Mouse (Mus musculus): ENCODE measurements around the gene Olfr1377. TPM values are rescaled to one million over a fixed set of nuclear protein-coding genes. Genes with fewer than 3 reads are reported as not detected.
"Not testable (repeated sequence)": the region's sequence is repeated elsewhere in the genome, so short reads cannot be mapped to it uniquely, and the experiment has no call there.

The Olfr1377 gene
- polyA plus RNA-seq, 1 experiment from 2014 or later, result not detected

GRCm38 (mm10) chr11:51011821-51012220 is 30.1 kb downstream of the Olfr1377 start:
- H3K4me1 ChIP-seq, result no peaks in the 10 kb centered on the region

GRCm38 (mm10) chr11:51013936-51014335 is 32.2 kb downstream of the Olfr1377 start, which contains the start of gene Olfr54:
Gene Olfr54, plus strand, starts transcription at chr11:51014236.
- H3K27me3 ChIP-seq (replicated peaks), result no peaks in the 10 kb centered on the region
- no peaks in the 10 kb centered on the region for H3K9me3 ChIP-seq (replicated peaks)
- 71% methylated on average over 1 of the region's 1 CpGs for WGBS
- H3K27ac ChIP-seq (replicated peaks), result no peak within 1 kb of the TSS
- no peaks in the 10 kb centered on the region for H3K36me3 ChIP-seq
- no peak within 1 kb of the TSS for H3K4me2 ChIP-seq
- ATAC-seq (ENCODE audit: low FRiP score), result no peak
- no peak within 1 kb of the TSS for H3K9ac ChIP-seq (replicated peaks)
- no peaks in the 10 kb centered on the region for H3K4me1 ChIP-seq
- H3K4me3 ChIP-seq (replicated peaks), result no peak within 1 kb of the TSS

More at GRCm38 (mm10) chr11:51011821-51012220, 30.1 kb downstream of the Olfr1377 start:
- Histone ChIP-seq H3K36me3 (no peaks in the 10 kb centered on the region), H3K4me3 (replicated peaks) (no peak overlapping the region), H3K9me3 (replicated peaks) (no peaks in the 10 kb centered on the region), H3K9ac (replicated peaks) (no peak overlapping the region), H3K27ac (replicated peaks) (no peak overlapping the region), H3K4me2 (no peak overlapping the region), H3K27me3 (replicated peaks) (no peaks in the 10 kb centered on the region)
- no peak for ATAC-seq (ENCODE audit: low FRiP score)
- 66% methylated on average over 5 of the region's 5 CpGs for WGBS

GRCm38 (mm10) chr11:51016341-51016740 is 34.6 kb downstream of the Olfr1377 start:
- no peaks in the 10 kb centered on the region for H3K9me3 ChIP-seq (replicated peaks)
- H3K4me1 ChIP-seq, result no peaks in the 10 kb centered on the region
- H3K27ac ChIP-seq (replicated peaks), result no peak overlapping the region
- no peaks in the 10 kb centered on the region for H3K27me3 ChIP-seq (replicated peaks)
- H3K4me3 ChIP-seq (replicated peaks), result no peak overlapping the region
- no peak overlapping the region for H3K9ac ChIP-seq (replicated peaks)
- no peak for ATAC-seq (ENCODE audit: low FRiP score)
- WGBS, result 67% methylated on average over 2 of the region's 2 CpGs
- no peaks in the 10 kb centered on the region for H3K36me3 ChIP-seq
- H3K4me2 ChIP-seq, result no peak overlapping the region

DNA sequence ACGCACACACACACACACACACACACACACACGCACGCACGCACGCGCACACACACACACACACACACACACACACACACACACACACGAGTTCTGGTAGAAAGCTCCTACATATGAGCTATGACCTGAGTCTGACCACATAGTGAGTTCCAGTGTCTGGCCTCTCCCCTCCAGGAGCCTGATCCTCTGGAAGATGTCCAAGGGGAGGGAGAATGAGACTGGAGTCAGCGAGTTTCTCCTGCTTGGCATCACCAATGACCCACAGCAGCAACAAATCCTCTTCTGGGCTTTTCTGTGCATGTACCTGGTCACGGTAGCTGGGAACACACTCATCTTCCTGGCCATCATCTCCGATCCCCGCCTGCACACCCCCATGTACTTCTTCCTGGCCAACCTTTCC is 45.0 kb downstream of the Olfr1377 start:
- not testable (repeated sequence) for H3K4me2 ChIP-seq; H3K4me3 ChIP-seq (replicated peaks); H3K9ac ChIP-seq (replicated peaks); H3K4me1 ChIP-seq; H3K9me3 ChIP-seq (replicated peaks); ATAC-seq (ENCODE audit: low FRiP score); H3K27ac ChIP-seq (replicated peaks); H3K27me3 ChIP-seq (replicated peaks); H3K36me3 ChIP-seq
- 94% methylated on average over 11 of the region's 11 CpGs for WGBS

GRCm38 (mm10) chr11:51029381-51029780 is 47.6 kb downstream of the Olfr1377 start:
- 67% methylated on average over 8 of the region's 8 CpGs for WGBS
- not testable (repeated sequence) for H3K27ac ChIP-seq (replicated peaks); H3K27me3 ChIP-seq (replicated peaks); ATAC-seq (ENCODE audit: low FRiP score); H3K4me3 ChIP-seq (replicated peaks); H3K36me3 ChIP-seq; H3K9ac ChIP-seq (replicated peaks); H3K4me1 ChIP-seq; H3K4me2 ChIP-seq; H3K9me3 ChIP-seq (replicated peaks)

- ATAC-seq (ENCODE audit: low FRiP score), result no peak
- H3K4me2 ChIP-seq, result no peak overlapping the region
These were observed 48.5 kb downstream of the Olfr1377 start for GRCm38 (mm10) chr11:51030225-51030624.

GRCm38 (mm10) chr11:51032851-51033250 is 51.1 kb downstream of the Olfr1377 start:
- no peaks in the 10 kb centered on the region for H3K27me3 ChIP-seq (replicated peaks)
- H3K4me1 ChIP-seq, result no peaks in the 10 kb centered on the region
- no peaks in the 10 kb centered on the region for H3K36me3 ChIP-seq
- WGBS, result 37% methylated on average over 1 of the region's 1 CpGs
- H3K4me2 ChIP-seq, result no peak overlapping the region
- no peak for ATAC-seq (ENCODE audit: low FRiP score)
- no peaks in the 10 kb centered on the region for H3K9me3 ChIP-seq (replicated peaks)
- H3K4me3 ChIP-seq (replicated peaks), result no peak overlapping the region
- no peak overlapping the region for H3K27ac ChIP-seq (replicated peaks)
- H3K9ac ChIP-seq (replicated peaks), result no peak overlapping the region

More at GRCm38 (mm10) chr11:51030225-51030624, 48.5 kb downstream of the Olfr1377 start:
- H3K36me3 ChIP-seq, result no peaks in the 10 kb centered on the region
- no peak overlapping the region for H3K27ac ChIP-seq (replicated peaks)
- no peaks in the 10 kb centered on the region for H3K9me3 ChIP-seq (replicated peaks)
- H3K4me3 ChIP-seq (replicated peaks), result no peak overlapping the region
- H3K4me1 ChIP-seq, result no peaks in the 10 kb centered on the region
- WGBS, result 45% methylated on average over 2 of the region's 2 CpGs
- H3K9ac ChIP-seq (replicated peaks), result no peak overlapping the region
- no peaks in the 10 kb centered on the region for H3K27me3 ChIP-seq (replicated peaks)

DNA sequence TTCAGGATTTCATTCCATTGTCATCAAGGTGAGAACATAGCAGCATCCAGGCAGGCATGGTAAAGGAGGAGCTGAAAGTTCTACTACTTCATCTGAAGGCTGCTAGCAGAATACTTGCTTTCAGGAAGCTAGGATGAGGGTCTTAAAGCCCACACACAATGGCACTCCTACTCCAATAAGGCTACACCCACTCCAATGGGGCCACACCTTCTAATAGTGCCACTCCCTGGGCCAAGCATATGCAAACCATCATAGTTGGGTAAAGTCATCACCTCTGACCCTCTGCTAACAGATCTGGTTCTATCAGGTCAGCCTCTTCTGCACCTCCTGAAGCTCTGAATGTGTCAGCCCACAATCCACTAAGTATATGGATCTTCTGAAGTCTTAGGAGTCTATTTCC is 52.4 kb downstream of the Olfr1377 start:
- not testable (repeated sequence) for H3K27me3 ChIP-seq (replicated peaks); H3K36me3 ChIP-seq; ATAC-seq (ENCODE audit: low FRiP score); H3K4me3 ChIP-seq (replicated peaks); H3K9ac ChIP-seq (replicated peaks); H3K4me1 ChIP-seq; H3K9me3 ChIP-seq (replicated peaks); H3K4me2 ChIP-seq; H3K27ac ChIP-seq (replicated peaks)

GRCm38 (mm10) chr11:51035951-51036350 is 54.2 kb downstream of the Olfr1377 start:
- 87% methylated on average over 2 of the region's 2 CpGs for WGBS
- Histone ChIP-seq H3K4me3 (replicated peaks) (no peak overlapping the region), H3K9ac (replicated peaks) (no peak overlapping the region), H3K9me3 (replicated peaks) (no peaks in the 10 kb centered on the region), H3K27ac (replicated peaks) (no peak overlapping the region), H3K4me2 (no peak overlapping the region), H3K27me3 (replicated peaks) (no peaks in the 10 kb centered on the region), H3K4me1 (no peaks in the 10 kb centered on the region), H3K36me3 (no peaks in the 10 kb centered on the region)
- no peak for ATAC-seq (ENCODE audit: low FRiP score)

Other genes starting within 250 kb of the Olfr1377 start
- gene Zfp354c, start 154.2 kb upstream of the Olfr1377 start, polyA plus RNA-seq (2015; fragmentation: Nextera tagmentation; extraction: Ambion mirVana), result 45.0 and 52.3 TPM in 2 replicates
- 1.5 TPM in 2 replicates for gene Zfp879, start 140.4 kb upstream of the Olfr1377 start, polyA plus RNA-seq (2015; fragmentation: Nextera tagmentation; extraction: Ambion mirVana)
- gene Grm6, start 131.3 kb upstream of the Olfr1377 start, polyA plus RNA-seq (2015; fragmentation: Nextera tagmentation; extraction: Ambion mirVana), result 0.04 and 0.11 TPM in 2 replicates
- 9.3 and 10.8 TPM in 2 replicates for gene Zfp454, start 94.3 kb upstream of the Olfr1377 start, polyA plus RNA-seq (2015; fragmentation: Nextera tagmentation; extraction: Ambion mirVana)
- 34.9 and 38.5 TPM in 2 replicates for gene Zfp2, start 65.8 kb upstream of the Olfr1377 start, polyA plus RNA-seq (2015; fragmentation: Nextera tagmentation; extraction: Ambion mirVana)
- gene Zfp354b, start 50.3 kb upstream of the Olfr1377 start, polyA plus RNA-seq (2015; fragmentation: Nextera tagmentation; extraction: Ambion mirVana), result 5.2 and 5.9 TPM in 2 replicates
- not detected in 2 replicates for gene 4933414I15Rik, start 38.2 kb upstream of the Olfr1377 start, polyA plus RNA-seq (2015; fragmentation: Nextera tagmentation; extraction: Ambion mirVana)
- not detected in 2 replicates for gene Prop1, start 28.2 kb upstream of the Olfr1377 start, polyA plus RNA-seq (2015; fragmentation: Nextera tagmentation; extraction: Ambion mirVana)
- gene Olfr1378, start 15.4 kb upstream of the Olfr1377 start, polyA plus RNA-seq (2015; fragmentation: Nextera tagmentation; extraction: Ambion mirVana), result not detected in 2 replicates
- not detected in 2 replicates for gene Olfr51, start 21.6 kb downstream of the Olfr1377 start, polyA plus RNA-seq (2015; fragmentation: Nextera tagmentation; extraction: Ambion mirVana)
- gene Olfr54, start 32.3 kb downstream of the Olfr1377 start, polyA plus RNA-seq (2015; fragmentation: Nextera tagmentation; extraction: Ambion mirVana), result not detected in 2 replicates
- gene Olfr1375, start 66.1 kb downstream of the Olfr1377 start, polyA plus RNA-seq (2015; fragmentation: Nextera tagmentation; extraction: Ambion mirVana), result not detected in 2 replicates
- gene Zfp354a, start 77.3 kb downstream of the Olfr1377 start, polyA plus RNA-seq (2015; fragmentation: Nextera tagmentation; extraction: Ambion mirVana), result 11.3 and 12.0 TPM in 2 replicates
- gene Gm12569, start 238.5 kb downstream of the Olfr1377 start, polyA plus RNA-seq (2015; fragmentation: Nextera tagmentation; extraction: Ambion mirVana), result not detected in 2 replicates